Mouse (Mus musculus) T-helper 2 cell (primary cell): ENCODE measurements around the gene Bmp4.

Source experiments
- in situ Hi-C: fragments of 300-600 bp; cut with MboI, MseI; formaldehyde crosslinking; loops from one replicate; pipeline ENCODE4 v1.15.1; 2025; ENCODE audit warnings: high pct_unique_total_duplicates

Bmp4 gene

GRCm38 (mm10) chr14:46386478-46387356 is 3.8 kb downstream of the Bmp4 start:
- in situ Hi-C loops = no loop called here

- in situ Hi-C loops = no loop called here
Measured at GRCm38 (mm10) chr14:46385701-46386477, 4.6 kb downstream of the Bmp4 start.

GRCm38 (mm10) chr14:46384946-46385691 is 5.3 kb downstream of the Bmp4 start:
- in situ Hi-C loops = no loop called here

DNA sequence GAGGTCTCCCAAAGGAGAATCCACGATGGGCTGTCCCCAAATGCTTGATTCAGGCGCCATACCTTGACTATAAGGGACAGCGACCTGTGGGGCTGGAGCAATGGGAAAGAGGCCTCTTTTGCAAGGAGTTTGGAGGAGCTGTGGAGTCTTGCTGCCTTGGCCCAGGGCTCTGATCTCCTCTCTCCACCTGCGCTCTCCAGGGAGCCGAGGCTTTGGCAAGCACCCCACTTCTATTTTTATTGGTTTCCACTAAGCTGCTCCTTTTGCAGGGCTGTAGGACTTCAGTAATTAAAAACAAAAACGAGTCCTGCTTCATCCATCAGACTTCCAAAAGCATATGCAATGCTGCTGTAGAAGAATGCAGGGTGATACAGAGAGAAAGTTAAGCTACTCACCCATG is 9.0 kb downstream of the Bmp4 start:
- in situ Hi-C loops = no loop called here

- in situ Hi-C loops = no loop called here
Measured at GRCm38 (mm10) chr14:46380286-46380721, 10.2 kb downstream of the Bmp4 start.

DNA sequence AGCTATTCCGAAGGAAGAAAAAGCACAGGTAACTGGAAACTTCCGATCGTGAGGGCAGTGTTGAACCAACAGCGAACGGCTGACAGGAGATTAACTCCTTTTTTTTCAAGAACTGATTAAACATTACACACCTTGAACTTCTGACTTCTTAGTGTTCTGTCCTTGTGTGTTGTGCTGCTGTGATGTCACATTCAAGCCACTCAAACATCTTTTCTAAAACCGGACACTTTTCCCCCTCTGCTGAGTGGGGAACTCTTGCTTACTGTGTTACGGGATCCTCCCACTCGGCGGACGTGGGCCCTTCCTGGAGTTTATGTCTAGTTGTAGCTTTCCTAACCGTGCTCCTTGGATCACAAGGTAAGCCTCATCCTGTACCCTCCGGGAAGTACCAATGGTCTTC is 11.2 kb downstream of the Bmp4 start, which contains the start of gene Gm15217:
Gene Gm15217 (plus strand): TSS at position 130 of the 400 bp plus-strand sequence.
- in situ Hi-C loops = no loop called here

DNA sequence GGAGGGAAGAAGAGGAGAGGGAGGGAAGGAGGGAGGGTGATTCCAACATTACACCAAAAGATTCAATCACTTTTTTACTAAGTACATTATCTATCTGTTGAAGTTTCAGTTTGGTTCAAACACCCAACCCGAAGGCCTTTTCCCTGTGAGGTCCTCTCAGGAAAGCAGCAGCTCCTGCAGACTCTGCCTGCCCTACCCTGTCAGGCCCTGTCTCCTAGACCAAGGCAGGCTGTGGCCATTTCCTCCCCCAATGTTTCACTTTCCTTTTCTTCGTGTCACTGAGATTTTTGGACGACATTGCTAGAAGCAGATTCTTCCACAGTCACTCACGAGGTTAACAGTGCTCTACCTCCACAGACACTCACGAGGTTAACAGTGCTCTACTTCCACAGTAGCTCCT is 14.7 kb downstream of the Bmp4 start:
- in situ Hi-C loops = no loop called here

GRCm38 (mm10) chr14:46372452-46372851 is 18.0 kb downstream of the Bmp4 start:
- in situ Hi-C loops = loop anchor here (25.0 kb wide), 1 partner anchor 1665 kb away; no protein-coding TSS in a partner anchor

DNA sequence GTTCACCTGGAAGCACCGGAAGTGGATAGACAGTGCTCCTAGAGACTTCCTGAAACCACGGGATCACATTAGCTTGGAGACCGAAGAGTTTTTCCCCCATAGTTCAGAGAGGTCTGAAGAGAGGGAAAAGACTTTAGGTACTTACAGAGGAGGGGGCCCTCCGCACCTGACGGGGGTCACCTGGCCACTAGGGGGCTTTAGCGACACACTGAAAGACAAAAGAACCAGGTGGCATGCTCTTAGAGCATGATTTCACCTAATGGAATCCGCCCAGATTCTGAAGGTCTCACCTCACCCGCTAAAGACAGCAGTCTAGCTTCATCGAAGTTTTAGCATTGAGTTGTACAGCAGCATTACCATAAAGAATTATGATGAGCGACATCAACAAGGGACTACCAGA is 27.3 kb downstream of the Bmp4 start:
- in situ Hi-C loops = loop anchor here (25.0 kb wide), 1 partner anchor 1674 kb away; no protein-coding TSS in a partner anchor

GRCm38 (mm10) chr14:46357696-46358095 is 32.8 kb downstream of the Bmp4 start:
- in situ Hi-C loops = loop anchor here (25.0 kb wide), 1 partner anchor 1680 kb away; no protein-coding TSS in a partner anchor

DNA sequence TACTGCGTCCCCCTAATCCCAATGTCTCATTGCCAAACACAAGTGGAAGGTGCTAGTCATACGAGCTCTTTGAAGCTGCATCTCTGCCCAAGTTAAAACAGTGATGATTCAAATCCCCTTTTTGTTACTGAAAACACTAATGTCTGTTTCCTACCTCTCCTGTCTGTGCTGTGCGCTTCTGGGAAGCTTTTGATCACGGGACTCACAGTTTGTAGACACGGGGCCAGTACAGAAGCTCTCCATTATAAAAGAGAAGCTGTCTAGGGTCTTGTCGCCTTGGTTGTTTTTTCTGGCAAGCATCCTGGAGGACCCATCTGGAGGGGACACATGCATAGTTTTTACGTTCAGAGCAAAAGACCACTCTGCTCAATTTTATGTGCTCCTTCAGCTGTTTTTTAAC is 33.2 kb downstream of the Bmp4 start:
- in situ Hi-C loops = loop anchor here (25.0 kb wide), 1 partner anchor 1680 kb away; no protein-coding TSS in a partner anchor

- in situ Hi-C loops = no loop called here
Measured at GRCm38 (mm10) chr14:46344750-46345149, 45.7 kb downstream of the Bmp4 start.

- in situ Hi-C loops = no loop called here
Measured at GRCm38 (mm10) chr14:46338801-46339200, 51.7 kb downstream of the Bmp4 start.
